Mouse (Mus musculus) cerebellum, postnatal 36 days (tissue): ENCODE results near the gene Lig4.

Experiments
- DNase-seq, 2 experiments: peaks; one replicate each; pipeline ENCODE4 v3.0.0; 2021 to 2022; ENCODE audit warnings: mixed read lengths in 2 of 2

The Lig4 gene

GRCm38 (mm10) chr8:9929746-9930445, 47.6 kb downstream of the Lig4 start:
- DNase-seq, result no peak
